Mouse (Mus musculus): ENCODE data around the gene Prkcb. TPM values are rescaled to one million over a fixed set of nuclear protein-coding genes. Genes with fewer than 3 reads are reported as not detected.

Gene Prkcb
- polyA plus RNA-seq, 1 experiment from 2014 or later = 24.5 TPM

- Histone ChIP-seq H3K4me3 (no peak overlapping the region), H3K27ac (no peak overlapping the region), H3K27me3 (replicated peaks) (no peaks in the 10 kb centered on the region), H3K9me3 (no peaks in the 10 kb centered on the region), H3K36me3 (no peaks in the 10 kb centered on the region), H3K4me1 (no peaks in the 10 kb centered on the region), H3K4me2 (replicated peaks) (no peak overlapping the region), H3K9ac (no peak overlapping the region)
- 47% methylated on average over 8 of the region's 8 CpGs for WGBS
- no peak for ATAC-seq (ENCODE audit: low FRiP score, low read depth)
Measured at GRCm38 (mm10) chr7:122575506-122575905, 287.0 kb downstream of the Prkcb start.

- ATAC-seq (ENCODE audit: low FRiP score, low read depth) = no peak
- H3K27me3 ChIP-seq (replicated peaks) = no peaks in the 10 kb centered on the region
- no peak overlapping the region for H3K4me2 ChIP-seq (replicated peaks)
- no peaks in the 10 kb centered on the region for H3K9me3 ChIP-seq
- WGBS = 80% methylated on average over 4 of the region's 4 CpGs
- H3K4me3 ChIP-seq = no peak overlapping the region
- no peaks in the 10 kb centered on the region for H3K36me3 ChIP-seq
- H3K27ac ChIP-seq = no peak overlapping the region
- H3K9ac ChIP-seq = no peak overlapping the region
- H3K4me1 ChIP-seq = no peaks in the 10 kb centered on the region
Measured at GRCm38 (mm10) chr7:122577571-122577970, 289.0 kb downstream of the Prkcb start.

GRCm38 (mm10) chr7:122579461-122580157 is 291.1 kb downstream of the Prkcb start:
- no peak for ATAC-seq (ENCODE audit: low FRiP score, low read depth)
- Histone ChIP-seq H3K27me3 (replicated peaks) (no peaks in the 10 kb centered on the region), H3K4me3 (no peak overlapping the region), H3K4me2 (replicated peaks) (no peak overlapping the region), H3K9ac (no peak overlapping the region), H3K9me3 (no peaks in the 10 kb centered on the region), H3K27ac (no peak overlapping the region), H3K4me1 (no peaks in the 10 kb centered on the region), H3K36me3 (no peaks in the 10 kb centered on the region)
- WGBS = 93% methylated on average over 7 of the region's 7 CpGs

- Histone ChIP-seq H3K4me3 (no peak overlapping the region), H3K4me1 (no peaks in the 10 kb centered on the region), H3K9me3 (no peaks in the 10 kb centered on the region), H3K36me3 (no peaks in the 10 kb centered on the region), H3K27ac (no peak overlapping the region), H3K27me3 (replicated peaks) (no peaks in the 10 kb centered on the region), H3K4me2 (replicated peaks) (no peak overlapping the region), H3K9ac (no peak overlapping the region)
- no peak for ATAC-seq (ENCODE audit: low FRiP score, low read depth)
- 80% methylated on average over 1 of the region's 1 CpGs for WGBS
Measured at GRCm38 (mm10) chr7:122580158-122580475, 291.6 kb downstream of the Prkcb start.

GRCm38 (mm10) chr7:122584421-122585151 is 296.0 kb downstream of the Prkcb start:
- no peak for ATAC-seq (ENCODE audit: low FRiP score, low read depth)
- H3K27me3 ChIP-seq (replicated peaks) = no peaks in the 10 kb centered on the region
- no peaks in the 10 kb centered on the region for H3K4me1 ChIP-seq
- no peak overlapping the region for H3K27ac ChIP-seq
- no peak overlapping the region for H3K4me3 ChIP-seq
- no peak overlapping the region for H3K4me2 ChIP-seq (replicated peaks)
- 85% methylated on average over 14 of the region's 14 CpGs for WGBS
- no peaks in the 10 kb centered on the region for H3K36me3 ChIP-seq
- no peak overlapping the region for H3K9ac ChIP-seq
- no peaks in the 10 kb centered on the region for H3K9me3 ChIP-seq

GRCm38 (mm10) chr7:122595897-122596296 is 307.3 kb downstream of the Prkcb start:
- Histone ChIP-seq H3K27ac (no peak overlapping the region), H3K27me3 (replicated peaks) (no peaks in the 10 kb centered on the region), H3K4me2 (replicated peaks) (no peak overlapping the region), H3K36me3 (no peaks in the 10 kb centered on the region), H3K9me3 (no peaks in the 10 kb centered on the region), H3K4me1 (peaks cover 3% of the 10 kb centered on the region; the same call in 1 of the 2 replicates), H3K4me3 (no peak overlapping the region), H3K9ac (no peak overlapping the region)
- ATAC-seq (ENCODE audit: low FRiP score, low read depth) = no peak
- WGBS = 84% methylated on average over 10 of the region's 10 CpGs

GRCm38 (mm10) chr7:122596596-122597170 is 308.1 kb downstream of the Prkcb start:
- Histone ChIP-seq H3K9ac (no peak overlapping the region), H3K4me3 (no peak overlapping the region), H3K36me3 (no peaks in the 10 kb centered on the region), H3K27me3 (replicated peaks) (no peaks in the 10 kb centered on the region), H3K4me1 (peaks cover 4% of the 10 kb centered on the region; the same call in 1 of the 2 replicates), H3K27ac (no peak overlapping the region), H3K4me2 (replicated peaks) (no peak overlapping the region), H3K9me3 (no peaks in the 10 kb centered on the region)
- ATAC-seq (ENCODE audit: low FRiP score, low read depth) = no peak
- 80% methylated on average over 9 of the region's 9 CpGs for WGBS

GRCm38 (mm10) chr7:122597313-122597712 is 308.8 kb downstream of the Prkcb start:
- Histone ChIP-seq H3K9ac (no peak overlapping the region), H3K4me1 (peaks cover 4% of the 10 kb centered on the region; the same call in 1 of the 2 replicates), H3K9me3 (no peaks in the 10 kb centered on the region), H3K27ac (no peak overlapping the region), H3K36me3 (no peaks in the 10 kb centered on the region), H3K4me2 (replicated peaks) (no peak overlapping the region), H3K4me3 (no peak overlapping the region), H3K27me3 (replicated peaks) (no peaks in the 10 kb centered on the region)
- ATAC-seq (ENCODE audit: low FRiP score, low read depth) = no peak
- WGBS = 69% methylated on average over 7 of the region's 7 CpGs

GRCm38 (mm10) chr7:122600856-122601255 is 312.3 kb downstream of the Prkcb start:
- Histone ChIP-seq H3K36me3 (no peaks in the 10 kb centered on the region), H3K4me3 (no peak overlapping the region), H3K9ac (no peak overlapping the region), H3K4me1 (peaks cover 4% of the 10 kb centered on the region; the same call in 1 of the 2 replicates), H3K9me3 (no peaks in the 10 kb centered on the region), H3K4me2 (replicated peaks) (no peak overlapping the region), H3K27ac (no peak overlapping the region), H3K27me3 (replicated peaks) (no peaks in the 10 kb centered on the region)
- ATAC-seq (ENCODE audit: low FRiP score, low read depth) = no peak
- WGBS = 66% methylated on average over 7 of the region's 7 CpGs

- Histone ChIP-seq H3K4me1 (peaks cover 4% of the 10 kb centered on the region; the same call in 1 of the 2 replicates), H3K27me3 (replicated peaks) (no peaks in the 10 kb centered on the region), H3K4me3 (no peak overlapping the region), H3K9me3 (no peaks in the 10 kb centered on the region), H3K36me3 (no peaks in the 10 kb centered on the region), H3K4me2 (replicated peaks) (no peak overlapping the region), H3K9ac (no peak overlapping the region), H3K27ac (no peak overlapping the region)
- ATAC-seq (ENCODE audit: low FRiP score, low read depth) = no peak
- WGBS = 91% methylated on average over 5 of the region's 5 CpGs
Measured at GRCm38 (mm10) chr7:122605066-122605465, 316.5 kb downstream of the Prkcb start.

- H3K27ac ChIP-seq = no peak overlapping the region
- 90% methylated on average over 4 of the region's 4 CpGs for WGBS
- ATAC-seq (ENCODE audit: low FRiP score, low read depth) = no peak
- no peaks in the 10 kb centered on the region for H3K4me1 ChIP-seq
- H3K36me3 ChIP-seq = no peaks in the 10 kb centered on the region
- H3K4me3 ChIP-seq = no peak overlapping the region
- H3K9ac ChIP-seq = no peak overlapping the region
- no peaks in the 10 kb centered on the region for H3K27me3 ChIP-seq (replicated peaks)
- H3K4me2 ChIP-seq (replicated peaks) = no peak overlapping the region
- no peaks in the 10 kb centered on the region for H3K9me3 ChIP-seq
Measured at GRCm38 (mm10) chr7:122609420-122609819, 320.9 kb downstream of the Prkcb start.

GRCm38 (mm10) chr7:122610161-122610560 is 321.6 kb downstream of the Prkcb start:
- Histone ChIP-seq H3K9me3 (no peaks in the 10 kb centered on the region), H3K27ac (no peak overlapping the region), H3K4me2 (replicated peaks) (no peak overlapping the region), H3K9ac (no peak overlapping the region), H3K4me1 (no peaks in the 10 kb centered on the region), H3K36me3 (no peaks in the 10 kb centered on the region), H3K4me3 (no peak overlapping the region), H3K27me3 (replicated peaks) (no peaks in the 10 kb centered on the region)
- ATAC-seq (ENCODE audit: low FRiP score, low read depth) = no peak
- WGBS = 77% methylated on average over 7 of the region's 7 CpGs

Data from neural tube, embryonic 12.5 days (tissue).